ENCODE assay signal across 9 mouse cellular contexts in genomic region chr2:167497272-167497671, GRCm38 (mm10). TPM values are rescaled to one million over a fixed set of nuclear protein-coding genes. Genes with fewer than 3 reads are reported as not detected.
DNase-seq lines count a peak whose midpoint lies in the region; ATAC-seq lines count a peak whose summit lies in the region.
"Had no signal": no experiment of that assay in that cellular context is flagged by ENCODE, and none has a peak within 500 bp of the region (broad histone marks: within the 10 kb centered on the region; RNA-seq: fewer than 3 reads in every experiment).

No protein-coding gene starts in this region.

- peaks cover 8% of the 10 kb centered on the region for H3K4me1 ChIP-seq in forebrain, embryonic 10.5 days

- peak; percentile 77 for DNase-seq in kidney, adult 9 months
- no peak for DNase-seq in kidney, adult 11 months
- DNase-seq in R1 (ENCODE audit: low read depth, low spot score) = peak; percentile 60
- peak; percentile 86 for DNase-seq in naive thymus-derived CD4-positive, alpha-beta T cell, adult 2 months (ENCODE audit: low read depth)
- no peak for DNase-seq in forebrain, embryonic 10.5 days (ENCODE audit: extremely low spot score, low spot score)
- DNase-seq in layer of hippocampus, postnatal 36 days = no peak

- WGBS in forebrain, embryonic 10.5 days = 83% methylated on average over 5 of the region's 5 CpGs

- H3K36me3 ChIP-seq in forebrain, embryonic 10.5 days (replicated peaks) = peaks cover 14% of the 10 kb centered on the region

- H3K27me3 ChIP-seq in forebrain, embryonic 10.5 days (ENCODE audit: poor library complexity, severe bottlenecking) = no peaks in the 10 kb centered on the region

- ATAC-seq in hematopoietic stem cell, adult 5-6 weeks (replicated peaks in 1 of 2; ENCODE audit: insufficient read depth in 1 of 2, low FRiP score in 2 of 2, low TSS enrichment in 1 of 2, low read depth in 1 of 2, poor library complexity in 2 of 2, severe bottlenecking in 2 of 2) = peak; percentile 52 to 59; a peak in 3 of 4 replicates

- H3K9me3 ChIP-seq in forebrain, embryonic 10.5 days = no peaks in the 10 kb centered on the region

- H3K4me3 ChIP-seq in forebrain, embryonic 10.5 days = no peak overlapping the region
- H3K4me3 ChIP-seq: erythroblast, embryonic 14.5 days; myocyte had no signal

- no peak overlapping the region for H3K27ac ChIP-seq in forebrain, embryonic 10.5 days

RNA-seq across cellular contexts. Expression of gene Spata2, which starts 4.6 kb away (rescaled TPM):
- 11.6 and 16.9 TPM in 2 replicates for total RNA-seq in hematopoietic stem cell, adult 5-6 weeks (2017)
- 21.0 and 21.5 TPM in 2 replicates for polyA plus RNA-seq in forebrain, embryonic 10.5 days (2016; fragmentation: Nextera tagmentation; extraction: Ambion mirVana)
- total RNA-seq in layer of hippocampus, postnatal 36 days (2021) = 10 to 100 TPM; 77.8 to 83.1 TPM

RNA-seq across cellular contexts. Expression of gene Rnf114, which starts 4.8 kb away (rescaled TPM):
- 43.0 and 53.4 TPM in 2 replicates for total RNA-seq in hematopoietic stem cell, adult 5-6 weeks (2017)
- 136 and 137 TPM in 2 replicates for polyA plus RNA-seq in forebrain, embryonic 10.5 days (2016; fragmentation: Nextera tagmentation; extraction: Ambion mirVana)
- 10 to 100 TPM; 48.4 to 51.1 TPM for total RNA-seq in layer of hippocampus, postnatal 36 days (2021)

RNA-seq across cellular contexts. Expression of gene Snai1, which starts 40.7 kb away (rescaled TPM):
- total RNA-seq in hematopoietic stem cell, adult 5-6 weeks (2017) = not detected in 2 replicates
- polyA plus RNA-seq in forebrain, embryonic 10.5 days (2016; fragmentation: Nextera tagmentation; extraction: Ambion mirVana) = 40.4 and 46.9 TPM in 2 replicates
- total RNA-seq in layer of hippocampus, postnatal 36 days (2021) = under 1 TPM; 0.50 to 0.94 TPM
- polyA plus RNA-seq: erythroblast, embryonic 14.5 days had no signal

Comparison
In these comparisons a context has a peak if more than half of its experiments do, and no peak if none do; other contexts are left out.
1. DNase-seq: peak in kidney, adult 9 months (single experiment), R1 (single experiment) and naive thymus-derived CD4-positive, alpha-beta T cell, adult 2 months (single experiment); none in kidney, adult 11 months (single experiment), forebrain, embryonic 10.5 days (single experiment) and layer of hippocampus, postnatal 36 days (0 of 2).